Mouse (Mus musculus) MEL (cell line): ENCODE data around the gene Krtap3-1. TPM values are rescaled to one million over a fixed set of nuclear protein-coding genes. Genes with fewer than 3 reads are reported as not detected.

ENCODE experiments used
- DNase-seq: peaks from one replicate; pipeline ENCODE4 v3.0.0; 2011; ENCODE audit warnings: low read depth, low spot score
- H3K27ac ChIP-seq: 2 replicates; pipeline ENCODE4 v1.5.1; 2012; ENCODE audit warnings: low read depth, mild to moderate bottlenecking, control low read depth, low read length, moderate library complexity; ENCODE audit not compliant: control insufficient read depth
- H3K27me3 ChIP-seq, 2 experiments: fragments of 150-350 bp in 1 of 2; sonication (generic) in 1 of 2; 2 replicates each; pipeline ENCODE4 v1.6.1; 2012; ENCODE audit warnings: low read length in 2 of 2, mild to moderate bottlenecking in 2 of 2, improper control_type of control experiment in 1 of 2, moderate library complexity in 1 of 2; ENCODE audit not compliant: insufficient read depth in 2 of 2, control insufficient read depth in 1 of 2
- H3K36me3 ChIP-seq, 2 experiments: 2 replicates each; pipeline ENCODE4 v1.6.1; 2012 to 2014; ENCODE audit warnings: low read length in 2 of 2, improper control_type of control experiment in 1 of 2, inconsistent platforms in 1 of 2, mild to moderate bottlenecking in 1 of 2; ENCODE audit not compliant: insufficient read depth in 2 of 2, control insufficient read depth in 1 of 2
- H3K4me1 ChIP-seq, 2 experiments: fragments of 150-350 bp in 1 of 2; sonication (generic) in 1 of 2; 2 replicates each; pipeline ENCODE4 v1.6.1; 2012; ENCODE audit warnings: low read length in 2 of 2, improper control_type of control experiment in 1 of 2, mild to moderate bottlenecking in 1 of 2; ENCODE audit not compliant: insufficient read depth in 2 of 2, control insufficient read depth in 1 of 2
- H3K4me3 ChIP-seq, 2 experiments: fragments of 150-350 bp in 1 of 2; sonication (generic) in 1 of 2; 2 replicates each; pipeline ENCODE4 v1.5.1; 2012; ENCODE audit warnings: low read depth in 2 of 2, low read length in 2 of 2, mild to moderate bottlenecking in 2 of 2, moderate library complexity in 2 of 2, control low read depth in 1 of 2, improper control_type of control experiment in 1 of 2; ENCODE audit not compliant: control insufficient read depth in 1 of 2, insufficient read depth in 1 of 2
- H3K79me2 ChIP-seq: 2 replicates; pipeline ENCODE4 v1.6.1; 2012; ENCODE audit warnings: mild to moderate bottlenecking, low read length, moderate library complexity; ENCODE audit not compliant: control insufficient read depth, poor library complexity, insufficient read depth
- H3K9ac ChIP-seq: 2 replicates; pipeline ENCODE4 v1.6.1; 2012; ENCODE audit warnings: low read depth, mild to moderate bottlenecking, control low read depth, low read length, moderate library complexity; ENCODE audit not compliant: control insufficient read depth, poor library complexity, severe bottlenecking
- H3K9me3 ChIP-seq: fragments of 150-350 bp; sonication (generic); replicated peaks from 2 replicates; pipeline ENCODE4 v1.6.1; 2012; ENCODE audit warnings: mild to moderate bottlenecking, low read length, improper control_type of control experiment, moderate library complexity; ENCODE audit not compliant: insufficient read depth
- BHLHE40 ChIP-seq: IDR thresholded peaks from 2 replicates; pipeline ENCODE4 v1.6.1; 2012; ENCODE audit warnings: low read depth, mild to moderate bottlenecking, inconsistent platforms, low read length, improper control_type of control experiment, borderline replicate concordance
- CHD1 ChIP-seq: IDR thresholded peaks from 2 replicates; pipeline ENCODE4 v1.6.1; 2012; ENCODE audit warnings: low read depth, mild to moderate bottlenecking, inconsistent platforms, low read length, improper control_type of control experiment
- CHD2 ChIP-seq: IDR thresholded peaks from 2 replicates; pipeline ENCODE4 v1.6.1; 2011; ENCODE audit warnings: low read length, improper control_type of control experiment
- E2F4 ChIP-seq: IDR thresholded peaks from 2 replicates; pipeline ENCODE4 v1.6.1; 2011; ENCODE audit warnings: low read depth, low read length, improper control_type of control experiment, borderline replicate concordance
- ELF1 ChIP-seq: IDR thresholded peaks from 2 replicates; pipeline ENCODE4 v1.6.1; 2014; ENCODE audit warnings: low read depth, mild to moderate bottlenecking, inconsistent platforms, low read length, improper control_type of control experiment, moderate library complexity
- EP300 ChIP-seq, 2 experiments: IDR thresholded peaks; 2 replicates each; pipeline ENCODE4 v1.6.1; 2011; ENCODE audit warnings: improper control_type of control experiment in 2 of 2, low read length in 2 of 2, low read depth in 1 of 2, mild to moderate bottlenecking in 1 of 2
- ETS1 ChIP-seq: IDR thresholded peaks from 2 replicates; pipeline ENCODE4 v1.6.1; 2012; ENCODE audit warnings: low read depth, mild to moderate bottlenecking, inconsistent platforms, low read length, improper control_type of control experiment, moderate library complexity
- GATA1 ChIP-seq: IDR thresholded peaks from 2 replicates; pipeline ENCODE4 v1.6.1; 2011; ENCODE audit warnings: low read depth, low read length, improper control_type of control experiment
- JUND ChIP-seq: IDR thresholded peaks from 2 replicates; pipeline ENCODE4 v1.6.1; 2011; ENCODE audit warnings: low read depth, mild to moderate bottlenecking, improper control_type of control experiment, low read length
- MAFK ChIP-seq: IDR thresholded peaks from 2 replicates; pipeline ENCODE4 v1.6.1; 2011; ENCODE audit warnings: low read depth, mild to moderate bottlenecking, low read length, improper control_type of control experiment, borderline replicate concordance
- MAX ChIP-seq: IDR thresholded peaks from 2 replicates; pipeline ENCODE4 v1.6.1; 2011; ENCODE audit warnings: low read length, improper control_type of control experiment
- MEF2A ChIP-seq: IDR thresholded peaks from 2 replicates; pipeline ENCODE4 v1.6.1; 2014; ENCODE audit warnings: low read depth, mild to moderate bottlenecking, inconsistent platforms, low read length, improper control_type of control experiment; ENCODE audit not compliant: poor library complexity, insufficient replicate concordance, severe bottlenecking; ENCODE audit errors: extremely low read depth
- MYB ChIP-seq: IDR thresholded peaks from 2 replicates; pipeline ENCODE4 v1.6.1; 2011; ENCODE audit warnings: mild to moderate bottlenecking, low read depth, low read length, improper control_type of control experiment
- MYC ChIP-seq: IDR thresholded peaks from 2 replicates; pipeline ENCODE4 v1.6.1; 2011; ENCODE audit warnings: low read depth, mild to moderate bottlenecking, low read length, improper control_type of control experiment, moderate library complexity
- NRF1 ChIP-seq: IDR thresholded peaks from 2 replicates; pipeline ENCODE4 v1.6.1; 2014; ENCODE audit warnings: low read depth, mild to moderate bottlenecking, inconsistent platforms, low read length, improper control_type of control experiment, moderate library complexity; ENCODE audit not compliant: poor library complexity, insufficient read depth, severe bottlenecking
- POLR2AphosphoS5 ChIP-seq: IDR thresholded peaks from 2 replicates; pipeline ENCODE4 v1.6.1; 2012; ENCODE audit warnings: low read depth, borderline replicate concordance, mild to moderate bottlenecking, inconsistent platforms, low read length, moderate library complexity, mixed read lengths
- RAD21 ChIP-seq: IDR thresholded peaks from 2 replicates; pipeline ENCODE4 v1.6.1; 2011; ENCODE audit warnings: mild to moderate bottlenecking, low read depth, low read length, improper control_type of control experiment
- SIN3A ChIP-seq: IDR thresholded peaks from 2 replicates; pipeline ENCODE4 v1.6.1; 2012; ENCODE audit warnings: low read length, improper control_type of control experiment, inconsistent platforms
- SMC3 ChIP-seq: IDR thresholded peaks from 2 replicates; pipeline ENCODE4 v1.6.1; 2011; ENCODE audit warnings: low read depth, low read length, improper control_type of control experiment
- TCF12 ChIP-seq: IDR thresholded peaks from 2 replicates; pipeline ENCODE4 v1.6.1; 2014; ENCODE audit warnings: low read depth, mild to moderate bottlenecking, inconsistent platforms, low read length, improper control_type of control experiment, moderate library complexity
- USF1 ChIP-seq: IDR thresholded peaks from 2 replicates; pipeline ENCODE4 v1.6.1; 2014; ENCODE audit warnings: low read depth, mild to moderate bottlenecking, inconsistent platforms, low read length, improper control_type of control experiment, moderate library complexity
- polyA plus RNA-seq, 2 experiments: library from polyadenylated mRNA; stranded (reverse) in 1 of 2; unstranded in 1 of 2; fragments of >175 nt in 1 of 2; fragments of >200 nt in 1 of 2; gene quantifications; 2 replicates each; pipeline versions ENCODE4 v1.2.1 to v1.2.4; 2012; ENCODE audit warnings: low replicate concordance in 2 of 2, low read depth in 1 of 2; ENCODE audit not compliant: insufficient read length in 2 of 2, insufficient read depth in 1 of 2, missing spikeins in 1 of 2
- total RNA-seq: library from RNA; depleted of rRNA; stranded (reverse); fragments of 300-350 nt; gene quantifications from 2 replicates; pipeline ENCODE4 v1.2.3, GENCODE M21; 2012

Gene Krtap3-1
- total and polyA plus RNA-seq, 3 experiments: not detected

DNA sequence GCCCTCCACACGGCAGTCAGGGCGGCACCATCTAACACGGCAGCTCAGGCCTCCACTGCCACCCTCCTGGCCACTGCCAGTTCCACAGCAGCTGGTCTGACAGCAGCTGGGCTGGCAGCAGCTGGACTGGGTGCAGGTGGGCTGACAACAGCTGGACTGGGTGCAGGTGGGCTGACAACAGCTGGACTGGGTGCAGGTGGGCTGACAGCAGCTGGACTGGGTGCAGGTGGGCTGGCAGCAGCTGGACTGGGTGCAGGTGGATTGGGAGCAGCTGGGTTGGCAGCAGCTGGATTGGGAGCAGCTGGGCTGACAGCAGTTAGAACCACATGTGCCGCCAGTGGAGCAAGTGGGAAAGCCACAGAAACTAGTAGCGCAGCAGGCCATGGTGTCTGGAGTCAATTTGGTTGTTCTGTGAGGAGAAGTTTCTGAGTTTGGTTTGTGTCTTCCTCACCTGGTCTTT lies 16.8 kb upstream of the Krtap3-1 start, which contains the start of gene Krtap1-4:
Gene Krtap1-4, minus strand, starts transcription at position 410 of the 460 bp plus-strand sequence.
- Histone ChIP-seq H3K36me3 (no peaks in the 10 kb centered on the region), H3K27me3 (no peaks in the 10 kb centered on the region), H3K9ac (no peak within 1 kb of the TSS), H3K79me2 (no peaks in the 10 kb centered on the region), H3K27ac (no peak within 1 kb of the TSS), H3K4me1 (no peaks in the 10 kb centered on the region), H3K9me3 (no peaks in the 10 kb centered on the region), H3K4me3 (no peak within 1 kb of the TSS)
- TF ChIP-seq CHD1: no peak
- no peak for TF ChIP-seq MYB
- TF ChIP-seq POLR2AphosphoS5: no peak
- no peak for TF ChIP-seq CHD2
- no peak for TF ChIP-seq ELF1
- no peak for TF ChIP-seq RAD21
- TF ChIP-seq SMC3: no peak
- no peak for TF ChIP-seq JUND
- no peak for TF ChIP-seq MAFK
- TF ChIP-seq BHLHE40: no peak
- TF ChIP-seq TCF12: no peak
- no peak for TF ChIP-seq EP300 (IDR thresholded peaks at IDR 0.05; ENCODE audit: low read depth in 1 of 2, low read length in 2 of 2)
- no peak for TF ChIP-seq MEF2A
- DNase-seq: no peak

DNA sequence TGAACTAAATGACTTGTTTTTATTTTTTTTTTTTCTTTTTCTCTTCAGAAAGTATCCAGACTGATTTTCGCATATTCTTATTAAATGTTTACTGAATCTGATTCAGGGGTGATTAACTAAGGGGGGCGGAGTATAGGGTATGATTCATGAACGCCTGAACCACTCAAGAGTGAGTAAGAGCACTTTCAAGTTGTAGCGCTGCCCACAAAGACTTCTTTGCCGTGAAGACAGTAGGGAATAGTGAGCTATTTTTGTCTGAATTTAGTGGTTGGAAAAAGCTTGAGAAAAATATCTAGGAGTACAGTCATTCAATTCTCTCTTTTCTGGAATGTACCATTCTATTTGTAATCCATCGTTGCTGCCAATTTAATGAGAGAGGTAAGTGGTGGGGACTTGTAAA lies 15.1 kb upstream of the Krtap3-1 start:
- H3K27me3 ChIP-seq: no peaks in the 10 kb centered on the region
- no peak overlapping the region for H3K4me3 ChIP-seq
- no peaks in the 10 kb centered on the region for H3K36me3 ChIP-seq
- DNase-seq: no peak
- H3K79me2 ChIP-seq: no peaks in the 10 kb centered on the region
- no peak overlapping the region for H3K9ac ChIP-seq
- H3K4me1 ChIP-seq: no peaks in the 10 kb centered on the region
- H3K9me3 ChIP-seq: no peaks in the 10 kb centered on the region
- no peak overlapping the region for H3K27ac ChIP-seq
- no peak for TF ChIP-seq MYC
- no peak for TF ChIP-seq USF1
- TF ChIP-seq POLR2AphosphoS5: no peak
- no peak for TF ChIP-seq MAFK
- TF ChIP-seq SIN3A: no peak
- no peak for TF ChIP-seq JUND
- no peak for TF ChIP-seq E2F4
- TF ChIP-seq TCF12: no peak
- TF ChIP-seq ETS1: no peak
- TF ChIP-seq CHD2: no peak
- TF ChIP-seq NRF1: no peak
- no peak for TF ChIP-seq MAX
- no peak for TF ChIP-seq GATA1
- TF ChIP-seq CHD1: no peak
